Mouse (Mus musculus) stomach, postnatal 0 days (tissue): ENCODE measurements at regions not wholly inside any gene's neighbourhood (a gene's known extent, or its start where the extent isn't known, plus 50 kb on each side); places are given as distances from the start of the nearest gene placed in this dataset.

Experiments used
- CTCF ChIP-seq: IDR thresholded peaks from 2 replicates; pipeline ENCODE4 v1.5.1; 2016; ENCODE audit warnings: antibody characterized with exemption, low read depth, mild to moderate bottlenecking, moderate library complexity
- EP300 ChIP-seq: optimal IDR thresholded peaks from 2 replicates; pipeline ENCODE3; 2016; ENCODE audit warnings: antibody characterized with exemption

- TF ChIP-seq CTCF (no peak), EP300 (no peak)
Observed at GRCm38 (mm10) chr15:51254143-51254542, 2630.6 kb upstream of the Gm7489 start.
